Mouse (Mus musculus): ENCODE data around the gene Mfsd4a. TPM values are rescaled to one million over a fixed set of nuclear protein-coding genes. Genes with fewer than 3 reads are reported as not detected.

The Mfsd4a gene
- polyA plus RNA-seq, 1 experiment from 2014 or later, result 27.3 TPM

GRCm38 (mm10) chr1:132075576-132075975 lies 7.7 kb upstream of the Mfsd4a start:
- no peak overlapping the region for H3K4me3 ChIP-seq (replicated peaks; ENCODE audit: low read depth, low read length)
- H3K4me2 ChIP-seq (ENCODE audit: low read length), result no peak overlapping the region
- H3K27me3 ChIP-seq (ENCODE audit: insufficient read depth, low read length), result no peaks in the 10 kb centered on the region
- H3K36me3 ChIP-seq (ENCODE audit: insufficient read depth, low read length), result no peaks in the 10 kb centered on the region
- no peak overlapping the region for H3K9ac ChIP-seq (ENCODE audit: low read depth, low read length)
- H3K9me3 ChIP-seq (replicated peaks; ENCODE audit: low read length), result no peaks in the 10 kb centered on the region
- WGBS, result 75% methylated on average over 10 of the region's 10 CpGs
- no peak for TF ChIP-seq CTCF (IDR thresholded peaks at IDR 0.05; ENCODE audit: low read depth)
- DNase-seq (ENCODE audit: low spot score), result no peak
- no peaks in the 10 kb centered on the region for H3K4me1 ChIP-seq (replicated peaks; ENCODE audit: insufficient read depth, low read length)
- no peak; the same call in 1 of the 2 replicates for ATAC-seq (replicated peaks; ENCODE audit: low FRiP score, low read depth)
- no peak overlapping the region for H3K27ac ChIP-seq

GRCm38 (mm10) chr1:132070659-132071058 lies 2.8 kb upstream of the Mfsd4a start:
- DNase-seq (ENCODE audit: low spot score) (no peak), ATAC-seq (replicated peaks; ENCODE audit: low FRiP score, low read depth) (no peak)
- Histone ChIP-seq H3K9ac (ENCODE audit: low read depth, low read length) (no peak overlapping the region), H3K4me1 (replicated peaks; ENCODE audit: insufficient read depth, low read length) (no peaks in the 10 kb centered on the region), H3K27ac (no peak overlapping the region), H3K4me2 (ENCODE audit: low read length) (no peak overlapping the region), H3K9me3 (replicated peaks; ENCODE audit: low read length) (no peaks in the 10 kb centered on the region), H3K36me3 (ENCODE audit: insufficient read depth, low read length) (no peaks in the 10 kb centered on the region), H3K27me3 (ENCODE audit: insufficient read depth, low read length) (peaks cover 5% of the 10 kb centered on the region), H3K4me3 (replicated peaks; ENCODE audit: low read depth, low read length) (no peak overlapping the region)
- 86% methylated on average over 3 of the region's 3 CpGs for WGBS
- TF ChIP-seq CTCF (IDR thresholded peaks at IDR 0.05; ENCODE audit: low read depth), result no peak

GRCm38 (mm10) chr1:132069436-132069835 lies 1.6 kb upstream of the Mfsd4a start:
- no peaks in the 10 kb centered on the region for H3K4me1 ChIP-seq (replicated peaks; ENCODE audit: insufficient read depth, low read length)
- no peaks in the 10 kb centered on the region for H3K36me3 ChIP-seq (ENCODE audit: insufficient read depth, low read length)
- H3K9me3 ChIP-seq (replicated peaks; ENCODE audit: low read length), result no peaks in the 10 kb centered on the region
- H3K9ac ChIP-seq (ENCODE audit: low read depth, low read length), result no peak overlapping the region
- peaks cover 5% of the 10 kb centered on the region for H3K27me3 ChIP-seq (ENCODE audit: insufficient read depth, low read length)
- no peak for DNase-seq (ENCODE audit: low spot score)
- 92% methylated on average over 8 of the region's 8 CpGs for WGBS
- H3K4me2 ChIP-seq (ENCODE audit: low read length), result no peak overlapping the region
- no peak overlapping the region for H3K27ac ChIP-seq
- no peak for ATAC-seq (replicated peaks; ENCODE audit: low FRiP score, low read depth)
- no peak for TF ChIP-seq CTCF (IDR thresholded peaks at IDR 0.05; ENCODE audit: low read depth)
- no peak overlapping the region for H3K4me3 ChIP-seq (replicated peaks; ENCODE audit: low read depth, low read length)

GRCm38 (mm10) chr1:132065475-132066172 lies 2.2 kb downstream of the Mfsd4a start:
- ATAC-seq (replicated peaks; ENCODE audit: low FRiP score, low read depth), result no peak
- H3K27ac ChIP-seq, result no peak overlapping the region
- no peaks in the 10 kb centered on the region for H3K36me3 ChIP-seq (ENCODE audit: insufficient read depth, low read length)
- peaks cover 9% of the 10 kb centered on the region; the same call in 1 of the 2 replicates for H3K4me1 ChIP-seq (replicated peaks; ENCODE audit: insufficient read depth, low read length)
- H3K9me3 ChIP-seq (replicated peaks; ENCODE audit: low read length), result no peaks in the 10 kb centered on the region
- no peak for TF ChIP-seq CTCF (IDR thresholded peaks at IDR 0.05; ENCODE audit: low read depth)
- no peak overlapping the region for H3K9ac ChIP-seq (ENCODE audit: low read depth, low read length)
- DNase-seq (ENCODE audit: low spot score), result no peak
- peaks cover 5% of the 10 kb centered on the region for H3K27me3 ChIP-seq (ENCODE audit: insufficient read depth, low read length)
- no peak overlapping the region for H3K4me3 ChIP-seq (replicated peaks; ENCODE audit: low read depth, low read length)
- H3K4me2 ChIP-seq (ENCODE audit: low read length), result no peak overlapping the region
- 82% methylated on average over 8 of the region's 8 CpGs for WGBS

DNA sequence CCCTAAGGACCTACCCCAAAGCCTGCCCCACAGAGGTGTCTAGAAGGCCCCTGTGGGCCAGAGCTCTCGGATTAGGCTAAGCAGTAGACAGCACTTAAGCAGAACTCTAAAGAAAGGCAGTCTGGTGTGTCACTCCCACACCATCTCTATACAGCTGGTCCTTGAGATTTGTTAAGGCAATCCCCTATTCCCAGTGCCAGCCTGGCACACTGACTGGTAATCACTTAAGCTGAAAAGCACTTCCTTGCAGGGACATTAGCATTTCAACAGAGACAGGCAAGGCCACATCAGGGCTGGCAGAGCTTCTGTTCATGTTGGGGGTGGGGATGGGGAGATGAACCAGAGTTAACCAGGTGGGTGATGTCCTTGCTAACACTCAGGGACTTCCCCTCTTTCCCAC lies 2.9 kb downstream of the Mfsd4a start:
- DNase-seq (ENCODE audit: low spot score), result no peak
- no peaks in the 10 kb centered on the region for H3K9me3 ChIP-seq (replicated peaks; ENCODE audit: low read length)
- H3K36me3 ChIP-seq (ENCODE audit: insufficient read depth, low read length), result no peaks in the 10 kb centered on the region
- peaks cover 5% of the 10 kb centered on the region for H3K27me3 ChIP-seq (ENCODE audit: insufficient read depth, low read length)
- no peak overlapping the region for H3K4me3 ChIP-seq (replicated peaks; ENCODE audit: low read depth, low read length)
- WGBS, result 65% methylated on average over 1 of the region's 1 CpGs
- no peak overlapping the region for H3K4me2 ChIP-seq (ENCODE audit: low read length)
- no peak overlapping the region for H3K9ac ChIP-seq (ENCODE audit: low read depth, low read length)
- ATAC-seq (replicated peaks; ENCODE audit: low FRiP score, low read depth), result no peak
- H3K27ac ChIP-seq, result no peak overlapping the region
- no peak for TF ChIP-seq CTCF (IDR thresholded peaks at IDR 0.05; ENCODE audit: low read depth)
- H3K4me1 ChIP-seq (replicated peaks; ENCODE audit: insufficient read depth, low read length), result peaks cover 9% of the 10 kb centered on the region; the same call in 1 of the 2 replicates

GRCm38 (mm10) chr1:132063096-132063495 lies 4.8 kb downstream of the Mfsd4a start:
- H3K27me3 ChIP-seq (ENCODE audit: insufficient read depth, low read length), result no peaks in the 10 kb centered on the region; the same call in 1 of the 2 replicates
- no peak overlapping the region for H3K4me3 ChIP-seq (replicated peaks; ENCODE audit: low read depth, low read length)
- no peak for TF ChIP-seq CTCF (IDR thresholded peaks at IDR 0.05; ENCODE audit: low read depth)
- H3K36me3 ChIP-seq (ENCODE audit: insufficient read depth, low read length), result no peaks in the 10 kb centered on the region
- H3K9me3 ChIP-seq (replicated peaks; ENCODE audit: low read length), result no peaks in the 10 kb centered on the region
- H3K4me1 ChIP-seq (replicated peaks; ENCODE audit: insufficient read depth, low read length), result peaks cover 9% of the 10 kb centered on the region; the same call in 1 of the 2 replicates
- H3K4me2 ChIP-seq (ENCODE audit: low read length), result no peak overlapping the region
- DNase-seq (ENCODE audit: low spot score), result no peak
- peak overlapping the region; percentile 75; the same call in 1 of the 2 replicates for H3K27ac ChIP-seq
- 48% methylated on average over 4 of the region's 4 CpGs for WGBS
- no peak overlapping the region for H3K9ac ChIP-seq (ENCODE audit: low read depth, low read length)
- no peak for ATAC-seq (replicated peaks; ENCODE audit: low FRiP score, low read depth)
